Mouse (Mus musculus) hindbrain, embryonic 11.5 days (tissue): Measurements from ENCODE around the gene Megf11. TPM values are rescaled to one million over a fixed set of nuclear protein-coding genes. Genes with fewer than 3 reads are reported as not detected.

Source experiments
- ATAC-seq: fragments of 200-750 bp; cut with Nextera tagmentation; 2 replicates; pipeline ENCODE4 v1.8.0; 2017; ENCODE audit warnings: mild to moderate bottlenecking, moderate TSS enrichment, moderate library complexity; ENCODE audit not compliant: low FRiP score
- DNase-seq: peaks from one replicate; pipeline ENCODE4 v3.0.0-alpha.2; 2015; ENCODE audit warnings: low spot score
- H3K27ac ChIP-seq: fragments of 300-500 bp; sonication (generic); 2 replicates; pipeline ENCODE4 v1.5.1; 2014; ENCODE audit warnings: mild to moderate bottlenecking, low read depth, low read length
- H3K27me3 ChIP-seq: fragments of 300-500 bp; sonication (generic); 2 replicates; pipeline ENCODE4 v1.6.1; 2014; ENCODE audit warnings: mild to moderate bottlenecking, low read length, moderate library complexity, mixed read lengths; ENCODE audit not compliant: control insufficient read depth, insufficient read depth
- H3K36me3 ChIP-seq: fragments of 300-500 bp; sonication (generic); 2 replicates; pipeline ENCODE4 v1.6.1; 2014; ENCODE audit warnings: mild to moderate bottlenecking, low read length, moderate library complexity, mixed read lengths; ENCODE audit not compliant: control insufficient read depth, insufficient read depth
- H3K4me1 ChIP-seq: fragments of 300-500 bp; sonication (generic); replicated peaks from 2 replicates; pipeline ENCODE4 v1.6.1; 2014; ENCODE audit warnings: low read length, mixed read lengths; ENCODE audit not compliant: control insufficient read depth, insufficient read depth
- H3K4me2 ChIP-seq: fragments of 300-500 bp; sonication (generic); replicated peaks from 2 replicates; pipeline ENCODE4 v1.6.1; 2014; ENCODE audit warnings: mild to moderate bottlenecking, low read depth, low read length
- H3K4me3 ChIP-seq: fragments of 300-500 bp; sonication (generic); 2 replicates; pipeline ENCODE4 v1.5.1; 2014; ENCODE audit warnings: low read depth, low read length
- H3K9ac ChIP-seq: fragments of 300-500 bp; sonication (generic); 2 replicates; pipeline ENCODE4 v1.6.1; 2014; ENCODE audit warnings: low read depth, low read length
- H3K9me3 ChIP-seq: fragments of 300-500 bp; sonication (generic); 2 replicates; pipeline ENCODE4 v1.6.1; 2016; ENCODE audit warnings: low read length; ENCODE audit not compliant: control insufficient read depth
- WGBS: fragments of 180-500 bp; shearing (Covaris S2); extraction: QIAGEN DNeasy Blood & Tissue Kit; methylation state at CpG from one replicate; pipeline ENCODE4 v1.1.7; 2014; 5-methylcytosine and 5-hydroxymethylcytosine counted together
- polyA plus RNA-seq: library from polyadenylated mRNA; unstranded; fragments of >200 nt; fragmentation: Nextera tagmentation; extraction: Ambion mirVana; gene quantifications from 2 replicates; pipeline ENCODE4 v1.2.1, GENCODE M21; 2014

Gene Megf11
- polyA plus RNA-seq, 1 experiment from 2014 or later, result 5.0 TPM

GRCm38 (mm10) chr9:64612121-64612983 lies 226.9 kb downstream of the Megf11 start:
- DNase-seq, result peak; percentile 18
- Histone ChIP-seq H3K4me3 (no peak overlapping the region), H3K4me2 (no peak overlapping the region), H3K4me1 (0 out of 2 replicates have a peak, but pooled peaks cover 3% of the 10 kb centered on the region), H3K27ac (no peak overlapping the region), H3K9ac (no peak overlapping the region), H3K36me3 (no peaks in the 10 kb centered on the region), H3K9me3 (no peaks in the 10 kb centered on the region), H3K27me3 (no peaks in the 10 kb centered on the region)
- 14% methylated on average over 7 of the region's 7 CpGs for WGBS
- ATAC-seq, result no peak

DNA sequence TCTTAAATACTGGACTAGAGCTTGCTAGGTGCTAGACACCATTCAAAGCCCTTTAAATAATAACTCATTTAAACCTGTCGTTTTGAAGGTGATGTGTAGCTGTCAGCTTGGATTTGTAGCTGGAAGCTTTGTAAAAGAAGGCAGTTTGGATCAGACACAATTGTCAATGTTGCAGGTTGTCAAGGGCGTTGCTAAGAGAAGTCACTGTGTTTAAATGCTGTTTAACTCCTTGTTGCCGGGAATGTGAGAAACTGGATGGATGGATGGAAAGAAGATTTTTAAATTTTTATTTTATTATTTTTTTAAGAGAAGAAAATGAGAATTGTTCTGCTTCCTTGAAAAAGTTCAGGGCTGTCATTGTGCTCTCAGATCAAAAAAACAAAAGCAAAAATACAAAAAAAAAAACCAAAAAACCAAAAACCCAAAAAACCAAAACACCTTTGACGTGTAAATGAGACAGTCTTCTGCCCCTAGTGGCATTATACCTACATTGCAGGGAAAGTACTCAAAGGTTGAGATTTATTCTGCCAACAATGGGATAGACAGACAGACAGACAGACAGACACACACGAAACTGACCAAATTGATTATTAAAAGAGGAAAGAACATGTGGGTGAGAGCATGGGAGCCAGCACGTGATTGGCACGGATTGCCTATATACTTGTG lies 227.7 kb downstream of the Megf11 start:
- ATAC-seq, result no peak
- Histone ChIP-seq H3K36me3 (no peaks in the 10 kb centered on the region), H3K4me3 (no peak overlapping the region), H3K9ac (no peak overlapping the region), H3K27me3 (no peaks in the 10 kb centered on the region), H3K9me3 (no peaks in the 10 kb centered on the region), H3K4me1 (0 out of 2 replicates have a peak, but pooled peaks cover 3% of the 10 kb centered on the region), H3K27ac (no peak overlapping the region), H3K4me2 (no peak overlapping the region)
- WGBS, result 53% methylated on average over 7 of the region's 7 CpGs
- no peak for DNase-seq

GRCm38 (mm10) chr9:64617413-64617812 lies 232.0 kb downstream of the Megf11 start:
- no peaks in the 10 kb centered on the region; the same call in 1 of the 2 replicates for H3K4me1 ChIP-seq
- 57% methylated on average over 5 of the region's 5 CpGs for WGBS
- no peak overlapping the region for H3K9ac ChIP-seq
- no peak overlapping the region for H3K4me3 ChIP-seq
- no peaks in the 10 kb centered on the region for H3K9me3 ChIP-seq
- H3K27me3 ChIP-seq, result no peaks in the 10 kb centered on the region
- no peak overlapping the region for H3K4me2 ChIP-seq
- DNase-seq (no peak), ATAC-seq (no peak)
- H3K36me3 ChIP-seq, result no peaks in the 10 kb centered on the region
- H3K27ac ChIP-seq, result no peak overlapping the region

DNA sequence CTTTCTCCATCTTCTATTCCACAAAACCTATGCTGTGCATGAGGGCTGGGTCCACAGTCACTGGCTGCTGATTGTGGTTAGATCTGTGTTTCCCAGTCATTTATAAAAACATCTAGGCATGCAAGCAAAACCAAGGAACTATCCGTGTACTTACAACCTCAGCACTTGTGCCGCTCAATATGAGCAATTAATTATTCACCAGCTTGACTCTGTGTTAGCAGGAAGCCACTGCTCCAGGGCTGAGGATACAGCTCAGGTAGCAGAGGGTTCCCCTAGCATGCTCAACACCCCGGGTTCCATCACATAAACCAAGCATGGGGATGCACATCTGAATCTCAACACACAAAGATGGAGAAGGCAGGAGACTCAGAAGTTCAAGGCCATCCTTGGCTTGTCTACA lies 233.0 kb downstream of the Megf11 start:
- no peak overlapping the region for H3K4me3 ChIP-seq
- H3K36me3 ChIP-seq, result no peaks in the 10 kb centered on the region
- H3K9me3 ChIP-seq, result no peaks in the 10 kb centered on the region
- WGBS, result 75% methylated on average over 3 of the region's 3 CpGs
- H3K4me2 ChIP-seq, result no peak overlapping the region
- DNase-seq (no peak), ATAC-seq (no peak)
- no peaks in the 10 kb centered on the region for H3K27me3 ChIP-seq
- H3K4me1 ChIP-seq, result no peaks in the 10 kb centered on the region; the same call in 1 of the 2 replicates
- H3K27ac ChIP-seq, result no peak overlapping the region
- H3K9ac ChIP-seq, result no peak overlapping the region

DNA sequence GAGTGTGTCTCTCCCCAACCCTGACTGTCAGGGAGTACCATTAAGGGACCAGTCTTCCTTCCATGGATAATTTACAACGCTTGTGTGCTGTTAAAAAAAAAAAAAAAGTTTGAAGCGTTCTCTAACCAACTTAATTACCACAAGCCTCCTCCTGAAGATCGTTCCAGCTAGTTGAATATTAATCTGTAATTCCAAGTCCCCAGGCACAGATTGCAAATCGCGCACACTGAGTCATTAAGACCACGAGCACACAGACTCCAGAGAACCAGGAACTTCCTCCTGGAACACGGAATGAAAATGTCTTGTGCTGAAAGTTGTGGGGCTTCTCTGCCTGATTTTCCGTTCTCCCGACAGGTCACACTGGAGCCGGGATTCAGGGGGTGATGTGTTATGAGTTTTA lies 234.0 kb downstream of the Megf11 start:
- no peaks in the 10 kb centered on the region; the same call in 1 of the 2 replicates for H3K4me1 ChIP-seq
- H3K36me3 ChIP-seq, result no peaks in the 10 kb centered on the region
- DNase-seq, result no peak
- ATAC-seq, result no peak
- H3K27ac ChIP-seq, result no peak overlapping the region
- no peak overlapping the region for H3K4me2 ChIP-seq
- no peaks in the 10 kb centered on the region for H3K9me3 ChIP-seq
- no peaks in the 10 kb centered on the region for H3K27me3 ChIP-seq
- H3K9ac ChIP-seq, result no peak overlapping the region
- 74% methylated on average over 10 of the region's 10 CpGs for WGBS
- no peak overlapping the region for H3K4me3 ChIP-seq

DNA sequence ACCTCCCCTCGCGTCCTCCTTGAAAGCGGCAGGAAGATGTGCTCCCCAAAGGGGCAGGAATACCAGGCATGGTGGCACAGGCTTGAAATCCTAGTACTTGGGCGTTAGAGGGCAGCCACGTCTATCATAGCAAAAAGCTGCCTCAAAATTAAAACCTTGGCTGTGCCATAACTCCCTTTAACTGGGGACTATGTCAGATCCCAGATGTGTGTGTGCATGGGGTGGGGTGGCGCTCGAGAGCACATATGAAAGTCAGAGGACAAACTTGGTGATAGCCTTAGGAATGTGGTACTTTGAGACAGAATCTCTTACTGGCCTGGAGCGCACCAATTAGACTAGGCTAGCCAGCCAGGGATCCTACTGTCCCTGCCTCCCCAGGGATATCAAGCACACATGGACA lies 235.2 kb downstream of the Megf11 start:
- H3K27me3 ChIP-seq, result no peaks in the 10 kb centered on the region
- no peak overlapping the region for H3K4me3 ChIP-seq
- no peaks in the 10 kb centered on the region for H3K36me3 ChIP-seq
- no peak overlapping the region for H3K9ac ChIP-seq
- 61% methylated on average over 8 of the region's 8 CpGs for WGBS
- H3K4me2 ChIP-seq, result no peak overlapping the region
- no peaks in the 10 kb centered on the region; the same call in 1 of the 2 replicates for H3K4me1 ChIP-seq
- DNase-seq (no peak), ATAC-seq (no peak)
- H3K27ac ChIP-seq, result no peak overlapping the region
- no peaks in the 10 kb centered on the region for H3K9me3 ChIP-seq

DNA sequence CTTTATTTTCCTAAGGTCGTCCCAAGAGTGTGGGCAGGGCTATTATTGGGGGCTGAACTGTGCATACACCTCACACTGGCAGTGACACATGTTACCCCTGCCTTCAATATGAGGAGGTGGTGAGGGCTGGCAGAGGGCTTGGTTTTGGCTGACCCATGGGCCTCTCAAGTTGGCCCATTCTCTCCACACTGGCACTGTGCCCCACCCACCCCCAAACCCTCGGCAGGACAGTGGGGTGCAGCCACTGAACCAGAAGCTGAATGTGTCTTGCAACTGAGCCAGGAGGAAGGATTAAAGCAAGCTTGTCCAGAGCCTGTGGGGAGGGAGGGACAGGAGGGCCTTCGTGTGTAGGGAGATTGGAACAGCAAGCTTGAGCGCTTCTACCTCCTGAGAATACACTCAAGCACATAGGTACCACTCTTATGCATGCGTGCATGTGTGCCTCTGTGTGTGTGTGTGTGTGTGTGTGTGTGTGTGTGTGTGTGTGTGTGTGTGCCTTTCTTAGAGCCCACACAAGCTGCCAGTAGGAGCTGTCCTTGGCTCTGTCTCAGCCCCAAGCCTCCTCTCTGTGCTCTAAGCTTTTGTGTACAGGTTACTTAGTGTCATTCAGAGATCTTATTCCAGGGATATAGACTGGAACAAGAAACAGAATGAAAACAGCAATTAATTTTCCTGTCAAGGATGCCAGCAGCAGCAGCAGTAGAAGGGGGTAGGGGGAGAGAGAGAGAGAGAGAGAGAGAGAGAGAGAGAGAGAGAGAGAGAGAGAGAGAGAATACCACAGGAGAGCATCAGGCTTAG lies 236.3 kb downstream of the Megf11 start:
- ATAC-seq (no peak), DNase-seq (no peak)
- Histone ChIP-seq H3K36me3 (no peaks in the 10 kb centered on the region), H3K9me3 (no peaks in the 10 kb centered on the region), H3K4me1 (no peaks in the 10 kb centered on the region; the same call in 1 of the 2 replicates), H3K4me2 (no peak overlapping the region), H3K27me3 (no peaks in the 10 kb centered on the region), H3K27ac (0 out of 2 replicates have a peak overlapping the region, but pooled peaks have one; percentile 31), H3K4me3 (no peak overlapping the region), H3K9ac (no peak overlapping the region)
- 43% methylated on average over 5 of the region's 5 CpGs for WGBS

DNA sequence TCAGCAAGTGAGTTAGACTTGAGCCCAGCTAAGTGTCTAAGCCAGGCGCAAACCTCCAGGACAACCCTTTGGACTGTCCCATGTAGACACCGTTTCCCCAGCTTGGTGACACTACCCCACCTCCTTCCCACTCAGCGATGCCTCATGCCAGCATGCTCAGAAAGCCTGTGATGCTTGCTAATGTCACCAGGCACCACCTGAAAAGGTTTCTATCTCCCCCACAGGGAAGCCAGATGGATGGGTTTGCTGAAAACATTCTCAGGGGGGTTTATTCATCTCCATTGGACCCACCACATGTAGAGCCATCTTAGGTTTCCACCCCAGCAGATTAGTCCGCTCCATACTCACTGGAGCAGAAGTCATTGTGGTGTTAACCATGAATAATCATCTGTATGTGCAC lies 237.9 kb downstream of the Megf11 start:
- H3K9ac ChIP-seq, result no peak overlapping the region
- H3K4me3 ChIP-seq, result no peak overlapping the region
- no peaks in the 10 kb centered on the region; the same call in 1 of the 2 replicates for H3K4me1 ChIP-seq
- H3K4me2 ChIP-seq, result no peak overlapping the region
- 78% methylated on average over 4 of the region's 4 CpGs for WGBS
- H3K9me3 ChIP-seq, result no peaks in the 10 kb centered on the region
- DNase-seq (no peak), ATAC-seq (no peak)
- H3K27me3 ChIP-seq, result no peaks in the 10 kb centered on the region
- no peak overlapping the region for H3K27ac ChIP-seq
- no peaks in the 10 kb centered on the region for H3K36me3 ChIP-seq
